Mouse (Mus musculus): ENCODE measurements at regions not wholly inside any gene's neighbourhood (a gene's known extent, or its start where the extent isn't known, plus 50 kb on each side); places are given as distances from the start of the nearest gene placed in this dataset.

GRCm38 (mm10) chr11:19632477-19632876, 291.7 kb upstream of the Spred2 start:
- TF ChIP-seq POLR2A (IDR thresholded peaks at IDR 0.05; ENCODE audit: borderline replicate concordance, low read depth, low read length): no peak
- TF ChIP-seq CTCF (IDR thresholded peaks at IDR 0.05; ENCODE audit: low read depth, low read length): no peak

Data from bone marrow macrophage, adult 2 months (primary cell).